Mouse (Mus musculus): Measurements from ENCODE around the gene Prrg2.

The Prrg2 gene

GRCm38 (mm10) chr7:45088597-45088996 lies 26.1 kb upstream of the Prrg2 start:
- peak; percentile 86 for DNase-seq

GRCm38 (mm10) chr7:45086084-45086483 lies 23.6 kb upstream of the Prrg2 start:
- peak; percentile 88 for DNase-seq

- peak; percentile 94 for DNase-seq
Observed at GRCm38 (mm10) chr7:45083300-45083890, 20.9 kb upstream of the Prrg2 start.

GRCm38 (mm10) chr7:45082401-45083299 lies 20.2 kb upstream of the Prrg2 start:
- DNase-seq = peak; percentile 99

GRCm38 (mm10) chr7:45081016-45081415 lies 18.5 kb upstream of the Prrg2 start:
- DNase-seq = peak; percentile 96

GRCm38 (mm10) chr7:45079856-45080255 lies 17.4 kb upstream of the Prrg2 start:
- DNase-seq = peak; percentile 98

- peak; percentile 95 for DNase-seq
Observed at GRCm38 (mm10) chr7:45078513-45078912, 16.0 kb upstream of the Prrg2 start.

GRCm38 (mm10) chr7:45077829-45078228 lies 15.4 kb upstream of the Prrg2 start:
- DNase-seq = peak; percentile 92

- peak; percentile 91 for DNase-seq
Observed at GRCm38 (mm10) chr7:45077322-45077721, 14.8 kb upstream of the Prrg2 start.

GRCm38 (mm10) chr7:45076501-45076900 lies 14.0 kb upstream of the Prrg2 start:
- peak; percentile 93 for DNase-seq

GRCm38 (mm10) chr7:45075405-45075804 lies 12.9 kb upstream of the Prrg2 start:
- peak; percentile 97 for DNase-seq

GRCm38 (mm10) chr7:45073949-45074348 lies 11.5 kb upstream of the Prrg2 start:
- no peak for DNase-seq

GRCm38 (mm10) chr7:45073171-45073707 lies 10.8 kb upstream of the Prrg2 start:
- DNase-seq = peak; percentile 92

- DNase-seq = no peak
Observed at GRCm38 (mm10) chr7:45072230-45072629, 9.8 kb upstream of the Prrg2 start.

- no peak for DNase-seq
Observed at GRCm38 (mm10) chr7:45069671-45070070, 7.2 kb upstream of the Prrg2 start.

- peak; percentile 92 for DNase-seq
Observed at GRCm38 (mm10) chr7:45068000-45068318, 5.5 kb upstream of the Prrg2 start.

GRCm38 (mm10) chr7:45067190-45067999 lies 4.9 kb upstream of the Prrg2 start:
- peak; percentile 82 for DNase-seq

GRCm38 (mm10) chr7:45061532-45062075 lies 873 bp downstream of the Prrg2 start:
- peak; percentile 96 for DNase-seq

- DNase-seq = peak; percentile 91
Observed at GRCm38 (mm10) chr7:45060632-45061122, 1.8 kb downstream of the Prrg2 start.

- DNase-seq = peak; percentile 88
Observed at GRCm38 (mm10) chr7:45058607-45059571, 3.6 kb downstream of the Prrg2 start.

- DNase-seq = peak; percentile 85
Observed at GRCm38 (mm10) chr7:45056972-45057348, 5.5 kb downstream of the Prrg2 start.
